Mouse (Mus musculus): ENCODE measurements at regions not wholly inside any gene's neighbourhood (a gene's known extent, or its start where the extent isn't known, plus 50 kb on each side); places are given as distances from the start of the nearest gene placed in this dataset.
A peak's percentile ranks its signal among the peaks of the same experiment; 100 is the strongest.

DNA sequence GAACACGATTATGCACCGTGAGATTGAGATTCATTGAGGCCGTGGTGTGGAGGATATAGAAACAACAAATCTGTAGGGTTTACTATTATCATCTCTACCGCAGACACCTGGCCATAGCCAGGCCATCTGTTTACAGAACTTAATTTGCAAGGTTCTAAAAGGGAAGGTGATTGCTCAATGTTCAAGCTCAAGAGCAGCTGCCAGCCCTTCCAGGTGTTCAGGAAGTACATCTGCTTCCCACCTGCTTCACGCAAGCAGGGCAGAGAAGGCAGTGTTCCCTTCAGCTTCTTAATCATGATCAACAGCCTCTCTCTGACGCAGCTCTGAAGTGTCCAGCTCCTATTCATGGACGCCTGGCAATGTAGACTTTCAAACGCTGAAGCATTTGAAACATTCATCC is 202.4 kb upstream of the Prdm1 start:
- no peak for DNase-seq (ENCODE audit: low spot score)

GRCm38 (mm10) chr10:44728963-44729362 is 200.7 kb upstream of the Prdm1 start:
- no peak for DNase-seq (ENCODE audit: low spot score)

DNA sequence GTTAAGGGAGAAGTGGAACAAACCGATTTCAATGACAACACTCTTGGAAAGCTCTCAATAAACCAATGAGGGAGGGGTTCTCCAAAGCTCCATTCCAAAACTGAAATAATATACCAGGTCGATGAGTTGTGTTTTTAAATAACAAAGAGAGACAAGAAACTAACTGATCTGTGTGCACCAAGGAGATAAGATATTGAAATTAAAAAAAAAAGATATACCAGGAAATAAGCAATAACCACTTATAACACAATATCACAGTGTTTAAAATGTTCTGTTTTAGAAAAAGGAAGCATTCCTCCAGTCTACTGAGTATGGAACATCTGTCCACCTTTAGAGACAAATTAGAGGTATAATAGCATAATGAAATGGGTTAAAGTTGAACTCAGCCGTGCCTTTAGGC is 196.3 kb upstream of the Prdm1 start:
- no peak for DNase-seq (ENCODE audit: low spot score)

DNA sequence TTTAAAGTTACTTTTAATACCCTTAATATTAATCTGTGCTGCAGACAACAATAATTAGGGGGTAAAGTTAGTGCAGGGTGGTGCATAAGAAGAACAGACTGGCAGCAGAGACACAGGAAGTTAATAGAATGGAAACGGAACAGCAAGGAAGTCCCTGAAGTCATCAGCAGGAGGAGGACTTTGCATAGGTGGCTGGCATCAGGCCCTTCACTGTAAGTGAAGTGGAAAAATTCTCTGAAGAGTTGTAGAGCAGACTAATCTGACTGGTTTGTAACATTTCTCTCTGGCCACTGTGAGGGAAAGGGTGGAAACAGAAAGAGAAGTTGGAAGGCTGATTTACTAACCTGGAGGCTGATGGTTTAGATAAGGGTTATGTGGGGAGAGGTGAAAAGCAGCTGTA is 195.5 kb upstream of the Prdm1 start:
- DNase-seq (ENCODE audit: low spot score), result no peak

- no peak for DNase-seq (ENCODE audit: low spot score)
Observed at GRCm38 (mm10) chr10:44723321-44723720, 195.0 kb upstream of the Prdm1 start.

DNA sequence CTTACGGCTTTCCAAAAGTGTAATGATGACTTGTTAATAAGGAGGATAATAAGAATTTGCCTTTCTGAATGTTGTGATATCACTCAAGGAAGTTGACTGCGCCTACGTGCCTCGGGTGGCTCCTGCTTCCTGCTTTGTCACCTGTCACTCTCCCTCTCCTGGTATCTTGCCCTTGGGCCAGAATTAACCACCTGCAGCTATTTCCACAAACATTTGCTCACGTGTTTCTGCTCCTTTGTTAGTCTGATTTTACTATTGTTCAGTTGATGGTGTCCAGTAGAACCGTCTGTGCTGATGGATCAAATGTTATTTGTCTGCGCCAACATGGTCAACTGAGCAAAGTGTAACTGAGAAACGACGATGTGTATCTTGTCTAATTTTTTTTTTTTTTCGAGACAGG is 193.4 kb upstream of the Prdm1 start:
- DNase-seq (ENCODE audit: low spot score), result no peak

GRCm38 (mm10) chr10:44716612-44717011 is 188.3 kb upstream of the Prdm1 start:
- no peak for DNase-seq (ENCODE audit: low spot score)

DNA sequence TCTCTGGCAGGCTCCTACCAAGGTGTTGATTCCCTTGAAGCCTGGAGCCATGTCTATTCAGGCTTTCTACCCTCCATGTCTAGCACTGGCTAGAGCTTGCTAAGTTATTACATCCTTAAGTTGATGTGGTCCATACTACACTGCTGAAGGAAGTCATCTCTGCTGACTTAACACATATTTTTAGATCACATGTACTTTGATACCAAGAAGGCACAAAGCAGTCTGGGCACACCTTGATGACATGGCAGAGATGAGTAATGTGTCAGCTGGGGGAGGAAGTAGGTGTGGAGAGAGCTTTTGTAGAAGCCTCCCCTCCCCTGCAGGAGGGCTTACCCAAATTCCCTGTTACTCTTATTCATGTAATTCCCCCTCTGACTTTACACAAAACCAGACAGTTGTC is 187.6 kb upstream of the Prdm1 start:
- no peak for DNase-seq (ENCODE audit: low spot score)

DNA sequence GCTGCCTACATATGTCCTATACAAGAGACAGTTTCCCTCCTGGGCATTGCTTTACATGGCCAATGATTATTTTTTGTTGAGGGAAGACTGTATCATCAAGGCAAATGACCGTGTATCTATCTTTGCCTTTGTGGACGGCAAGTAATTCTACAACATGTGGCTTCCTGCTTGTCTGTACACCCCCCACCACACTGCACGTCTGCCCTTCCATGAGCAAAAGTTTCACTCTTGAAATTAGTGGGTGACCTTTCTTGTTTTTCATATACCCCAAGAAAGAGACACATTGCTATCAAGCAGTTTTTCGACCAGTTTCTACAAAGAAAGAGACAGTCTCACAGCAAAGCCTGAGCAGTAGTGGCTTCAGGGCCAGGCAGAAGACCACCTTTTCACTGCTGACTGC is 180.5 kb upstream of the Prdm1 start:
- no peak for DNase-seq (ENCODE audit: low spot score)

DNA sequence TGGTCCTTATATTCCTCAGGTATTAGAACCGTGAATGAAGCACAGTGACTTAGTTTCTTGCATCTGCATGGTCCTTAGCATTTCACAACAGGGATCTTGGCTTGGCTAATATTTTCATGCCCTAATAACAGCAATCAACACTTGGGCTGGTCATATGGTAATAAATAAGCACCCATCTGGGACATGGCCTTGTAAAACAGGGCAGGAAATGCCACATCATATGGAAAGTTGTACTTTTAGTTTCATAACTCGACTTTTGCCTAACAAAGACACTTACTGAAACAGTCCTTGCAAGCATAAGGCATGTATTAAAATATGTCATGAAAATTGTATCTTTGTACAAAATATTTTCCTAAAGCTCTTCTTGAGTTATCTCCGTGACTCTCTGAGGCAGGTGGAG is 175.8 kb upstream of the Prdm1 start:
- DNase-seq (ENCODE audit: low spot score), result no peak

DNA sequence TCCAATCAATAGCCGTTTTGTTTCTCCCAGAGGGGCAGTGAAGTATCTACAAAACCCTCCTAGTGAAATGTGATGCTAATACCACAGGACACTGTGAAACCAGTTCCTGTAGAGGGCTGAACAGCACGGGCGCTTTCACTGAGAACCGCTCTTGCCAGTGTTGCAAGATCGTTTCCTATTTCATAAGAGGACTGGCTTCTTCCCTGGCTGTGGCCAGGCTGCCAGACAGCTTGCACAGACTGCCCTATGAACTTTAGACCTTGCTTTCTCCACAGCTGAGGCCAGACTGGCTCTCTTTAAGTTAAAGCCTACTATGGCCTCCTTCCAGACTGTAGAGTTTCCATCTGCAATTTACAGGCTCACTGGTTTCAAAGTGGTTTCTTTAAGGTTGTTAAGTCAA is 173.8 kb upstream of the Prdm1 start:
- DNase-seq (ENCODE audit: low spot score), result peak; percentile 9

- no peak for DNase-seq (ENCODE audit: low spot score)
Observed at GRCm38 (mm10) chr10:44699988-44700537, 171.8 kb upstream of the Prdm1 start.

DNA sequence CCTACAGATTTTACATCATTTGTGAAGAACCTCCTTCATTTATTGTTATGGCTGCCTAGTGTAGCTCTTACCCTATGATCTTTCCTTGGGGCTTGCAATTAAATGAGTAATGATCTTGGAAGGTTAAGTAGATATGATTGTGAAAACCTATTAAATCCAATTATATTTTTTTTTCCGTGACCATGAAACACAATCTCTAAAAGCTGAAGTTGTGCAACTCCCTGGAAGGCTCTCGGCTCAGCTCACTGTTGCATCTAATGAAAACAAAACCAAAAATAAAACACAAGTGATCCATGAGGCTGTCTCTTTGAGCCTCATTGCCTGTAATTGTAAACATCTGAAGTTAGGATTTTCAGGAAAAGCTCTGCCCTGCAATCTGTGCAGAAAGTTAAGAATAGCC is 169.7 kb upstream of the Prdm1 start:
- peak; percentile 15 for DNase-seq (ENCODE audit: low spot score)

DNA sequence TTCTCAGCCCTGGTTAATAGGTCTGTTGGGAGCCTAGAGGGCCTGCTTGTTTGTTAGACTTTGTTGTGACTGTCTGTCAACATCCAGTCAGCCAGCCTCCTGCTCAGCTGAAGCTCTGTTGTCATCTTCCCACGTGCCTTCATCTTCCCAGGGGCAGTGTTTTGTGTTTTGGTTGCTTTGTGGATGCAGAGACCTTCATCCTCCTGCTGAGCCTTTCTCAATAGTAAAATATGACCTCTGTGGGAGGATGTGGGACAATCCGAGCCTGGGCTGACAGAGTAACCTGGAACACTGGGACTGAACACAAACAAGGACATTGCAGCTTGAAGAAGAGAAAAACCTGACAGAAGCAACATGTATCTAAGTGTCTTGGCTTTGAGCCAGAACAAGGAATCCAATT is 168.7 kb upstream of the Prdm1 start:
- DNase-seq (ENCODE audit: low spot score), result peak; percentile 10

- no peak for DNase-seq (ENCODE audit: low spot score)
Observed at GRCm38 (mm10) chr10:44691590-44692327, 163.5 kb upstream of the Prdm1 start.

- no peak for DNase-seq (ENCODE audit: low spot score)
Observed at GRCm38 (mm10) chr10:44688555-44688954, 160.3 kb upstream of the Prdm1 start.

GRCm38 (mm10) chr10:44686055-44686454 is 157.8 kb upstream of the Prdm1 start:
- DNase-seq (ENCODE audit: low spot score), result no peak

DNA sequence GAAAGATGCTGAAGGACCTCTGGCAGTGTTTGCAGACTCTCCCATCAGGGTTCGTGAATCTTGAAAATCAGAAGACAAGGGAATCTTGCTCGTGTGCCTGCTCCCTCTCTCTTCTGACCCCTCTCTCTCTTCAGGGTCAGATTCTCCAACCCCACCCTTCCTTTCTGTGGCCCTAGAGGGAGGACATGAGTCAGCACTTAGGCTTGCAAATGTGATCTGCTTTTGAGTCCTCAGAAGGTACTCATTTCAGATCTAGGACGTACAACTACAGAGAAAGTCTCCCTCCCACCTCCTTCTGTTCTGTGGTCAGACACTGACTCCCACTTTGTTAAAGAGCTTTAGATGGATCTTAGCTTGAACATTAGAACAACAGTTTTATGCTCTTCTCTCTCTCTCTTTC is 156.9 kb upstream of the Prdm1 start:
- DNase-seq (ENCODE audit: low spot score), result no peak

GRCm38 (mm10) chr10:44676506-44676905 is 148.2 kb upstream of the Prdm1 start:
- no peak for DNase-seq (ENCODE audit: low spot score)

- DNase-seq (ENCODE audit: low spot score), result no peak
Observed at GRCm38 (mm10) chr10:44665509-44666144, 137.3 kb upstream of the Prdm1 start.

DNA sequence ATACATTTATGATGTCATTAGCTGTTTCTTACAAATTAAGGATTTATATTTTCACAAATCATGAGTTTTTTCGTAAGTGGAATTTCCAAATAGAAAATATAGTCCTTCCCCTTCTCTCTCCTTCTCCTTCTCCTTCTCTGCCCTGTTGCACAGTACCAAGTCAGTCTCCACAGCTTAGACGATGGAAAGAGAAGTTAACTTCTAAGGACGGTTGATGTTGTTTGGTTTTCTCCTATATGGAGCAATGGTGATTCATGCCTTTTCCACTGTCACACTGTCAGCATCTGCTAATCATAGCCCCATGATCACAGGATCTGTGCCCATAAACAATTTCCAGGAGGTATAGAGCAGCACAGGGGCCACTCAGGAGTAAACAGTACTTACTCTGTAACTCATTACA is 131.2 kb upstream of the Prdm1 start:
- no peak for DNase-seq (ENCODE audit: low spot score)

DNA sequence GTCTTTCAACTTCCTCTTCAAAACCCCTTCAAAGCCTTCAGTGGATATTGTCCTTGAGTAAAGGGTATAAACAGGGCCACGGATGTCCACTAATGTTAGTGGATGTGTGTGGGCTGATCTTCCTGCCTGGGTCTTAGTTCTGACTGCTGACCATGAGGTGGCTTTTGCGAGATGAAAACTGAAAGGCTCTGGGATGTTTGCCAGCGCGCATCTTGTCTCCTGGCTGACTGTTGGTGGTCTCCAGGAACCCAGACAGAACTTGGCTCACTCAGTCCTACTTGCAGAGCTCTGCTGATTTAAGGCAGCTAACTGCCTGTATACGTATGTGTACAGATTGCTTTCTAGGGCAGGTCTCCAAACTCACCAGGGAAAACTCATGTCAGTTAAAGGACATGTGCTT is 125.5 kb upstream of the Prdm1 start:
- no peak for DNase-seq (ENCODE audit: low spot score)

DNA sequence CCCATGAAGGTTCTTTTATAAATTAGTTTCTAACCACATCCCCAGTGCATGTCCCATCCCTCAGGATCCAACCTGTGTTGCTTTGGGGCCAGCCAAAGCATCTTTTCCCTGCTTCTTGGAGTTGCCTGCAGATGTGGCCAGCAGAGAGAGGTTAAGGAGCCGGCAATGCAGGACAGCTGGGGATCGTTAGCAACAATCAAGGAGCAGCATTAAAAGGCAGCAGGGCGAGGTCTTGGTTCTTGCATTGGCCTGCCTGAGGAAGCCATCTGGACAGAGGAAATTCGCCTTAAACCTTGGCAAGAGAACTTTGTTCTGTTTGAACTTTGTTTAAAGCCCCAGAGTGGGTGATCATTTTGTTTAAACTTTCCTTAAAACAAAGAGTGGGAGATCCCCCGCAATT is 118.7 kb upstream of the Prdm1 start:
- no peak for DNase-seq (ENCODE audit: low spot score)

DNA sequence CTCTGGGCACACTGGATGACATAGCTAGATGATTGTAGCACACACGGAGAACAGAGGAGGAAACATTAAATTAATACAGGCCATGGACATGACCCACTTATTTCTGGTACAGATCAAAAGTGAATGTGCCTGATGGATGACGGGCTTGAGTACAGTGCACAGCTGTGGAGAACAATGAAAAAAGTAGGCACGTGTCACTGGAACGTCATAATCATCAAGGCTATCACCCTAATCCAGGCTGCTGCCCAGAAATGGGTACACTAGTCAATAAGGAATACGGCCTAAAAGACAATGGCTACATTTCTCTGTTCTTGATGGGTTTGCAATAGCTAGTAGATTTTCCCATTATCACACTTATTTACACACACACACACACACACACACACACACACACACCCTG is 118.3 kb upstream of the Prdm1 start:
- DNase-seq (ENCODE audit: low spot score), result no peak

Data from ovary, adult 18-20 months (tissue).